Mouse (Mus musculus) cerebellum, postnatal 4 days (tissue): ENCODE data around the gene Cym.

Source experiments
- DNase-seq, 2 experiments: peaks; one replicate each; pipeline ENCODE4 v3.0.0; 2022; ENCODE audit warnings: low spot score in 2 of 2, mixed read lengths in 1 of 2

Cym gene

GRCm38 (mm10) chr3:107169552-107169951 lies 52.0 kb downstream of the Cym start:
- DNase-seq, result no peak

GRCm38 (mm10) chr3:107162741-107163140 lies 58.8 kb downstream of the Cym start:
- no peak for DNase-seq
